Mouse (Mus musculus) ovary, postnatal 36 days (tissue): ENCODE data around the gene Ldb3.

Source experiments
- DNase-seq: peaks from one replicate; pipeline ENCODE4 v3.0.0; 2022; ENCODE audit warnings: low spot score, mixed read lengths

Ldb3 gene

GRCm38 (mm10) chr14:34511901-34512300, 76.6 kb downstream of the Ldb3 start:
- DNase-seq, result no peak

GRCm38 (mm10) chr14:34508842-34509439, 79.5 kb downstream of the Ldb3 start:
- DNase-seq, result no peak

DNA sequence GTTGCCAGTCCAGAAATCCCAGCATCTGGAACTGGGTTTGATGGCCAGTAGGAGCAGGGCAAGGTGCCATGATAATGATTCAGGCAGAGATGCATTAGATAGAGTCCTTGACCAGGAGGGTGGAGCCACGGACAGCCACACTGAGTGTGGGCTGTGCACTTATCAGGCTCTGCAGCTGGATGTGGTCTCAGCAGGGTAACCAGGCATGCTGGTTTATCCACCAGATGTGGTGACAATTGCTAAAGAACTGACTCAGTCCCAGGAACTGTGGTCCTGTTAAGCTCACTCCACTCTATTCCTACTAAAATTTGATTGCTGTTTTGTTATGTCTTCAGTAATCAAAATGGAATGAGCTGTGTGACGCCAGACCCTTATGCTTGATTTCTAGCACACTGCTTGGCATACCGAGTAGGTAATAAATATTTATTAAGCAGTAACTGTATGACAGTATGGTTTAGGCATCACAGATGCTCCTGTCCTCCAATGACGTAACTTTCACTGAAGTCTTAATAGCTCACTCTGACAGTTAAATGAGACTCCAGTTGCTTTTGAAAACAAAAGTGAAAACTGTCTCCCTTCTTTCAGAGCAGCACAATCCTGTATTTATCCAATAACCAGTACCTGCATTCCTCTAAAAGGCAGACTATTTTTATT, 80.2 kb downstream of the Ldb3 start:
- DNase-seq, result no peak

- no peak for DNase-seq
These were observed 83.2 kb downstream of the Ldb3 start for GRCm38 (mm10) chr14:34505309-34505708.

- no peak for DNase-seq
These were observed 84.1 kb downstream of the Ldb3 start for GRCm38 (mm10) chr14:34504377-34504776.

DNA sequence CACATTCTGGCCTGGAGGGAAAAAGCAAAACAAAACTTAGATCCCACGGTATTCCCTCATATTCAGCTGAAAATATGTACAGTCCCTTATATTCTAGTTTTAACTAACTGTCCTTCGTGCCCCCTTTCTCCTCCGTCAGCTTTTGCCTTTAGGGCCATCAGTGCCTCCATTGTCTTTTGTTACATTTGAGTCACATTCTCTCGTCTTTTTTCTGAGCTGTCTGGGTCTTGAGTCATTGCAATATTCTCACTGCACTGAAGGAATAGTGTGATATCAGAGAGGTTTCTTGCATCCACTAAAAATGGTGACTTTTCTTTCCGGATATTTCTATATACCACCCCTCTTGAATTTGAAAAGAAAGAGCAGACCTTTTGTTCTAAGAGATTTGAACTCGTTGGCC, 84.7 kb downstream of the Ldb3 start:
- no peak for DNase-seq

- DNase-seq, result no peak
These were observed 85.2 kb downstream of the Ldb3 start, which contains the start of gene Bmpr1a for GRCm38 (mm10) chr14:34503325-34503647. Bmpr1a (minus strand) TSS chr14:34503341.

GRCm38 (mm10) chr14:34502475-34503324, 85.8 kb downstream of the Ldb3 start:
- DNase-seq, result peak; percentile 94

DNA sequence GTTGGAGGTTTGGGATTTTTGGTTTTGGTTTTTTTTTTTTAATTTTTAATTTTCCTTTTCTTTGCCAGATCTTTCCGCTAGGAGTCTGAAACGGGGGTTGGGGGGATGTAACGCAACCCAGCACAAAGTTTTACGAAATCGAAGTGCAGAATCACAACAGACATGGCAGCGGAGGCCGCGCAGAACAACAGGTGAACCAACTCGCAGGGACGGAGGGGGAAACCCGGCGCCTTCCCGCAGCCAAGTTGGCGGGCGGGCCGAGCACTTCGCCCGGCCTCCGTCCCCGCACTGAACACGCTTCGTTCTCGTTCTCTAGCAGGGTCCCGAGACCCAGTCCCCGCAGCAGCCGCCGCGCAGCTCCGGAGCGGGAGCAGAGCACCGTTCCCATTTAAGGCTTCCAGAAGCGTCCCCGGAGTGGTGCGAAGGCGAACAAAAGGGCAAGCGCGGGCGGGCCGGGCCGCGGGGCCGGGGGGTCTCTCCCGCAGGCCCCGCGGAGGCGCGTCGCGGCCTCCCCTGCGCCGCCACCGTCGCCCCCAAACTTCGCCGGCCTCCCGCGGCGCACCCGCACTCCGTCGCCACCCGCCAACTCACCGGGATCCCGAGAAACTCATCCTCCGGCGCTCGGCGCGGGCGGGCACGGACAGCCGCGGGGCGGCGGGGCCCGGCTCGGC, 86.5 kb downstream of the Ldb3 start:
- peak; percentile 56 for DNase-seq

- no peak for DNase-seq
These were observed 87.1 kb downstream of the Ldb3 start for GRCm38 (mm10) chr14:34501447-34501803.

DNA sequence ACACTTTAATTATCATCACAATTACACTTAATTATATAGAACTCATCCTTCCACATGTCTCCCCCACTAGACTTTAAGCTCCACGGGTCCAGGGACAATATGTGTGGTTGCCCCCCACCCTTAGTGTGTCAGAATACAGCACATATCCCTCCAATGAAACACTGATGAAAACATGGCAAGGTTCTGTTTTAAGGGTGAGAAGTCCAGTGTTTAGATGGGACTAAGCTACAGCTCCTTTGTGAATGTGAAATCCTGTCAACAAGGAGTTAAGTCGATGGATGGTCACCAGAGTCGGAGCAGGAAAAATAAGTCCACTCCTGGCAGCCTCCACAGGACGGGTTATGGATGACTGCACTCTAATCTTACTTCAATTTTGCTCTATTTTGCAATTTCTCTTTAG, 88.2 kb downstream of the Ldb3 start:
- DNase-seq, result no peak

DNA sequence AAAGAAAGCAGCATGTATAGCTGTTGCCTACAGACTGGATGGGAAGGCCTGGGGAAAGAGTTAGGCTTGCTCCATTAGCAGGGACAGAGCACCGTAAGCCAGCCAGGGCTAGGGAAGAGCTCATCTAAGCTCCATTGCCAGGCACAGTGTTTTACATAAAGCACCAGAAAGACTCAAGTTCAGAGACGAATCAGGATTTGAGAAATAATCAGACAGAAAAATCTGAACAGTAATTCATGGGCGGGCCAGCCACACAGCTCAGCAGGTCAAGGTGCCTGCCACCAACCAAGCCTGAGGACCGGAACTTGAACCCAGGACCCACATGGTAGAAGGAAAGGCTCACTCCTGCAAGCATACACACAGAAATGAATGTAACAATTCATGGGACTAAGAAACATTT, 88.8 kb downstream of the Ldb3 start:
- DNase-seq, result no peak

- DNase-seq, result no peak
These were observed 91.1 kb downstream of the Ldb3 start for GRCm38 (mm10) chr14:34497346-34497745.

- DNase-seq, result no peak
These were observed 94.8 kb downstream of the Ldb3 start for GRCm38 (mm10) chr14:34493682-34494081.

DNA sequence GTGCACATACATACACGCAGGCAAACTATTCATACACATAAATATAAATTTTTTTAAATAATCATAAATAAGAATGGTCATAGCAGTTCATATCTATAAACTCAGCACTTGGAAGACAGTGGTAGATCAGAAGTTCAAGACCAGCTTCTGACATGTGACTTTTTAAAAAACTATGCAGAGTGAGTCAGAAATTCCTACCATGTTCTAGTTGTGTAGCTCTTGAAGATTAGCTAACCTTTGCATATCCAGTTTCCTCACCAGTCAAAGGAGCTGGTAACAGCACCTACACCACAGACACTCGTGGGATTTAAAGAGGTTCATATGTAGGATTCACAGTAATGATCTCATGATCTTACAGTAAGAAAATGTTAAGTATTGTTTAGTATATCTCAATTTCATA, 95.8 kb downstream of the Ldb3 start:
- no peak for DNase-seq

GRCm38 (mm10) chr14:34490965-34491364, 97.5 kb downstream of the Ldb3 start:
- DNase-seq, result no peak

DNA sequence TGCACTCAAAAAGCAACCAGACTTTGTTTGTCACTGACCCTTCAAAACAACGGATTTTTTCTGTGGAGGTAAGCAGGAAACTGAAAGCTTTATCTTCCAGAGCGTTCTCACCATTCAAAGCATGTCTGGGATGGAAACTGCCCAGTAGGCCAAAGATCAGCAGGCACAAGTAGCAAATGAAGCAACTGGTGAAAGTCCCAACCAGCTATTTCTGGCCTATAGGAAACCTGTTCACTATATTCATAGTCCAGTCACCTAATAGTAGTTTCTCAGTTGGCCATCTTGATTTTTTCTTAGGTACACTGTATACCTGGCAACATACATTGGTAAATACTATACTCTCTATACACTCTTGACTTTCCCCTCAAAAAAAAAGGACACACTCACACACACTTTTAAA, 98.6 kb downstream of the Ldb3 start:
- no peak for DNase-seq

- DNase-seq, result no peak
These were observed 102.3 kb downstream of the Ldb3 start for GRCm38 (mm10) chr14:34486169-34486568.

GRCm38 (mm10) chr14:34483469-34484341, 104.8 kb downstream of the Ldb3 start:
- DNase-seq, result no peak
